Mouse (Mus musculus): ENCODE measurements at regions not wholly inside any gene's neighbourhood (a gene's known extent, or its start where the extent isn't known, plus 50 kb on each side); places are given as distances from the start of the nearest gene placed in this dataset.

GRCm38 (mm10) chr14:17347286-17347685, 312.8 kb upstream of the Thrb start:
- no peak for DNase-seq

GRCm38 (mm10) chr14:17352324-17353037, 307.6 kb upstream of the Thrb start:
- DNase-seq, result no peak

GRCm38 (mm10) chr14:17361910-17362309, 298.2 kb upstream of the Thrb start:
- DNase-seq, result no peak

- DNase-seq, result peak; percentile 39
These were observed 257.1 kb upstream of the Thrb start for GRCm38 (mm10) chr14:17402751-17403479.

GRCm38 (mm10) chr14:17405551-17406336, 254.3 kb upstream of the Thrb start:
- no peak for DNase-seq

GRCm38 (mm10) chr14:17406879-17407278, 253.2 kb upstream of the Thrb start:
- DNase-seq, result no peak

- no peak for DNase-seq
These were observed 251.7 kb upstream of the Thrb start for GRCm38 (mm10) chr14:17408343-17408742.

GRCm38 (mm10) chr14:17408813-17409212, 251.2 kb upstream of the Thrb start:
- no peak for DNase-seq

GRCm38 (mm10) chr14:17409497-17409896, 250.6 kb upstream of the Thrb start:
- no peak for DNase-seq

- no peak for DNase-seq
These were observed 249.3 kb upstream of the Thrb start for GRCm38 (mm10) chr14:17410752-17411151.

GRCm38 (mm10) chr14:17411299-17411698, 248.8 kb upstream of the Thrb start:
- no peak for DNase-seq

- no peak for DNase-seq
These were observed 245.7 kb upstream of the Thrb start for GRCm38 (mm10) chr14:17414246-17414888.

GRCm38 (mm10) chr14:17427751-17428150, 232.3 kb upstream of the Thrb start:
- no peak for DNase-seq

GRCm38 (mm10) chr14:17429157-17429556, 230.9 kb upstream of the Thrb start:
- DNase-seq, result no peak

- no peak for DNase-seq
These were observed 226.7 kb upstream of the Thrb start for GRCm38 (mm10) chr14:17433346-17433745.

GRCm38 (mm10) chr14:17457946-17458345, 202.1 kb upstream of the Thrb start:
- DNase-seq, result no peak

- DNase-seq, result no peak
These were observed 181.1 kb upstream of the Thrb start for GRCm38 (mm10) chr14:17478963-17479362.

GRCm38 (mm10) chr14:17484866-17485265, 175.2 kb upstream of the Thrb start:
- no peak for DNase-seq

GRCm38 (mm10) chr14:17513756-17514155, 146.3 kb upstream of the Thrb start:
- no peak for DNase-seq

GRCm38 (mm10) chr14:17522696-17523095, 137.4 kb upstream of the Thrb start:
- DNase-seq, result no peak

- no peak for DNase-seq
These were observed 136.1 kb upstream of the Thrb start for GRCm38 (mm10) chr14:17523916-17524315.

GRCm38 (mm10) chr14:17539322-17539721, 120.7 kb upstream of the Thrb start:
- DNase-seq, result no peak

GRCm38 (mm10) chr14:17556458-17556857, 103.6 kb upstream of the Thrb start:
- no peak for DNase-seq

Data from right cerebral cortex, postnatal 25 days (tissue).